Mouse (Mus musculus): ENCODE measurements around the gene Tapbp. TPM values are rescaled to one million over a fixed set of nuclear protein-coding genes. Genes with fewer than 3 reads are reported as not detected.

Tapbp gene
- polyA plus RNA-seq, 1 experiment = 30.5 TPM

- Histone ChIP-seq H3K79me2 (ENCODE audit: control insufficient read depth, insufficient read depth) (peaks cover 43% of the 10 kb centered on the region), H3K79me3 (ENCODE audit: low read depth) (peaks cover 3% of the 10 kb centered on the region), H3ac (ENCODE audit: control insufficient read depth, insufficient read length, low read depth) (peak overlapping the region; percentile 98), H3K4me3 (ENCODE audit: insufficient read depth, poor library complexity, severe bottlenecking) (peak overlapping the region; percentile 82), H3K27me3 (ENCODE audit: control insufficient read depth, insufficient read depth, insufficient read length) (no peaks in the 10 kb centered on the region), H3K36me3 (ENCODE audit: control insufficient read depth, insufficient read depth) (peaks cover 35% of the 10 kb centered on the region)
- no peak for TF ChIP-seq MYOD1 (IDR thresholded peaks at IDR 0.05; ENCODE audit: control insufficient read depth, insufficient read length, low read depth)
- TF ChIP-seq MAX (IDR thresholded peaks at IDR 0.05) = peak; percentile 24
These were observed 5.8 kb upstream of the Tapbp start for GRCm38 (mm10) chr17:33909869-33910250.

- peaks cover 38% of the 10 kb centered on the region for H3K36me3 ChIP-seq (ENCODE audit: control insufficient read depth, insufficient read depth)
- H3ac ChIP-seq (ENCODE audit: control insufficient read depth, insufficient read length, low read depth) = peak overlapping the region; percentile 68
- H3K27me3 ChIP-seq (ENCODE audit: control insufficient read depth, insufficient read depth, insufficient read length) = no peaks in the 10 kb centered on the region
- no peak for TF ChIP-seq MYOD1 (IDR thresholded peaks at IDR 0.05; ENCODE audit: control insufficient read depth, insufficient read length, low read depth)
- H3K4me3 ChIP-seq (ENCODE audit: insufficient read depth, poor library complexity, severe bottlenecking) = peak overlapping the region; percentile 82
- peaks cover 3% of the 10 kb centered on the region for H3K79me3 ChIP-seq (ENCODE audit: low read depth)
- H3K79me2 ChIP-seq (ENCODE audit: control insufficient read depth, insufficient read depth) = peaks cover 43% of the 10 kb centered on the region
These were observed 5.2 kb upstream of the Tapbp start for GRCm38 (mm10) chr17:33910346-33911051.

- H3K79me3 ChIP-seq (ENCODE audit: low read depth) = peaks cover 3% of the 10 kb centered on the region
- no peaks in the 10 kb centered on the region for H3K27me3 ChIP-seq (ENCODE audit: control insufficient read depth, insufficient read depth, insufficient read length)
- peaks cover 38% of the 10 kb centered on the region for H3K36me3 ChIP-seq (ENCODE audit: control insufficient read depth, insufficient read depth)
- H3K4me3 ChIP-seq (ENCODE audit: insufficient read depth, poor library complexity, severe bottlenecking) = no peak overlapping the region
- no peak overlapping the region for H3ac ChIP-seq (ENCODE audit: control insufficient read depth, insufficient read length, low read depth)
- peaks cover 44% of the 10 kb centered on the region for H3K79me2 ChIP-seq (ENCODE audit: control insufficient read depth, insufficient read depth)
- TF ChIP-seq MAX (IDR thresholded peaks at IDR 0.05) (no peak), USF1 (IDR thresholded peaks at IDR 0.05; ENCODE audit: low read depth) (no peak), CEBPB (IDR thresholded peaks at IDR 0.05; ENCODE audit: low read depth) (no peak), MYOG (IDR thresholded peaks at IDR 0.05; ENCODE audit: control insufficient read depth, extremely low read depth, insufficient read length) (no peak), CTCF (IDR thresholded peaks at IDR 0.05; ENCODE audit: control insufficient read depth, insufficient read depth, insufficient read length) (no peak), MYOD1 (IDR thresholded peaks at IDR 0.05; ENCODE audit: control insufficient read depth, insufficient read length, low read depth) (no peak), FOSL1 (IDR thresholded peaks at IDR 0.05; ENCODE audit: insufficient read depth, low read length, poor library complexity, severe bottlenecking) (no peak)
These were observed 4.5 kb upstream of the Tapbp start for GRCm38 (mm10) chr17:33911052-33911812.

- Histone ChIP-seq H3K79me3 (ENCODE audit: low read depth) (peaks cover 4% of the 10 kb centered on the region), H3K79me2 (ENCODE audit: control insufficient read depth, insufficient read depth) (peaks cover 51% of the 10 kb centered on the region), H3ac (ENCODE audit: control insufficient read depth, insufficient read length, low read depth) (no peak overlapping the region), H3K4me3 (ENCODE audit: insufficient read depth, poor library complexity, severe bottlenecking) (no peak overlapping the region), H3K27me3 (ENCODE audit: control insufficient read depth, insufficient read depth, insufficient read length) (no peaks in the 10 kb centered on the region), H3K36me3 (ENCODE audit: control insufficient read depth, insufficient read depth) (peaks cover 38% of the 10 kb centered on the region)
- no peak for TF ChIP-seq USF1 (IDR thresholded peaks at IDR 0.05; ENCODE audit: low read depth)
- no peak for TF ChIP-seq CEBPB (IDR thresholded peaks at IDR 0.05; ENCODE audit: low read depth)
- no peak for TF ChIP-seq MYOG (IDR thresholded peaks at IDR 0.05; ENCODE audit: control insufficient read depth, extremely low read depth, insufficient read length)
- TF ChIP-seq CTCF (IDR thresholded peaks at IDR 0.05; ENCODE audit: control insufficient read depth, insufficient read depth, insufficient read length) = no peak
- no peak for TF ChIP-seq FOSL1 (IDR thresholded peaks at IDR 0.05; ENCODE audit: insufficient read depth, low read length, poor library complexity, severe bottlenecking)
- TF ChIP-seq MYOD1 (IDR thresholded peaks at IDR 0.05; ENCODE audit: control insufficient read depth, insufficient read length, low read depth) = no peak
- no peak for TF ChIP-seq MAX (IDR thresholded peaks at IDR 0.05)
These were observed 3.8 kb upstream of the Tapbp start for GRCm38 (mm10) chr17:33911813-33912414.

- Histone ChIP-seq H3K4me3 (ENCODE audit: insufficient read depth, poor library complexity, severe bottlenecking) (no peak overlapping the region), H3K36me3 (ENCODE audit: control insufficient read depth, insufficient read depth) (peaks cover 46% of the 10 kb centered on the region), H3K79me2 (ENCODE audit: control insufficient read depth, insufficient read depth) (peaks cover 62% of the 10 kb centered on the region), H3K79me3 (ENCODE audit: low read depth) (peaks cover 4% of the 10 kb centered on the region), H3ac (ENCODE audit: control insufficient read depth, insufficient read length, low read depth) (no peak overlapping the region), H3K27me3 (ENCODE audit: control insufficient read depth, insufficient read depth, insufficient read length) (no peaks in the 10 kb centered on the region)
- TF ChIP-seq MAX (IDR thresholded peaks at IDR 0.05) = no peak
- TF ChIP-seq MYOD1 (IDR thresholded peaks at IDR 0.05; ENCODE audit: control insufficient read depth, insufficient read length, low read depth) = no peak
- no peak for TF ChIP-seq CEBPB (IDR thresholded peaks at IDR 0.05; ENCODE audit: low read depth)
- TF ChIP-seq FOSL1 (IDR thresholded peaks at IDR 0.05; ENCODE audit: insufficient read depth, low read length, poor library complexity, severe bottlenecking) = no peak
These were observed 2.4 kb upstream of the Tapbp start for GRCm38 (mm10) chr17:33913264-33913663.

- Histone ChIP-seq H3K79me3 (ENCODE audit: low read depth) (peaks cover 4% of the 10 kb centered on the region), H3K79me2 (ENCODE audit: control insufficient read depth, insufficient read depth) (peaks cover 62% of the 10 kb centered on the region), H3K27me3 (ENCODE audit: control insufficient read depth, insufficient read depth, insufficient read length) (no peaks in the 10 kb centered on the region), H3ac (ENCODE audit: control insufficient read depth, insufficient read length, low read depth) (no peak overlapping the region), H3K4me3 (ENCODE audit: insufficient read depth, poor library complexity, severe bottlenecking) (no peak overlapping the region), H3K36me3 (ENCODE audit: control insufficient read depth, insufficient read depth) (peaks cover 47% of the 10 kb centered on the region)
- TF ChIP-seq USF1 (IDR thresholded peaks at IDR 0.05; ENCODE audit: low read depth) (no peak), MYOD1 (IDR thresholded peaks at IDR 0.05; ENCODE audit: control insufficient read depth, insufficient read length, low read depth) (no peak), FOSL1 (IDR thresholded peaks at IDR 0.05; ENCODE audit: insufficient read depth, low read length, poor library complexity, severe bottlenecking) (no peak), MYOG (IDR thresholded peaks at IDR 0.05; ENCODE audit: control insufficient read depth, extremely low read depth, insufficient read length) (no peak), MAX (IDR thresholded peaks at IDR 0.05) (no peak), CTCF (IDR thresholded peaks at IDR 0.05; ENCODE audit: control insufficient read depth, insufficient read depth, insufficient read length) (no peak), CEBPB (IDR thresholded peaks at IDR 0.05; ENCODE audit: low read depth) (no peak)
These were observed 1.8 kb upstream of the Tapbp start for GRCm38 (mm10) chr17:33913905-33914304.
